ENCODE assay signal across 27 mouse cellular contexts in genomic region chr11:80553046-80553445, GRCm38 (mm10).
"Had no signal": no experiment of that assay in that cellular context is flagged by ENCODE, and none has a peak within 500 bp of the region (broad histone marks: within the 10 kb centered on the region; RNA-seq: fewer than 3 reads in every experiment).

No protein-coding gene starts in this region.

- DNase-seq: gastrocnemius, adult 2 months; gastrocnemius, postnatal 10 days; gastrocnemius, postnatal 25 days; heart, adult 18-20 months; heart, postnatal 10 days; heart, postnatal 36 days; kidney, adult 11 months; kidney, adult 2 months; kidney, adult 9 months; kidney, postnatal 14 days; kidney, postnatal 36 days; layer of hippocampus, adult 9-11 months; layer of hippocampus, postnatal 36 days; liver; liver, embryonic 13.5 days had no signal

- ATAC-seq: hindbrain, embryonic 16.5 days; intestine, embryonic 16.5 days had no signal

- H3K4me3 ChIP-seq: gastrocnemius, adult 2 months; heart, embryonic 10.5 days; heart, embryonic 12.5 days; hindbrain, embryonic 10.5 days; hindbrain, embryonic 12.5 days; kidney, embryonic 15.5 days; limb, embryonic 10.5 days; limb, embryonic 12.5 days; liver, embryonic 13.5 days had no signal

- H3K9ac ChIP-seq: heart, embryonic 12.5 days; hindbrain, embryonic 12.5 days; hindbrain, embryonic 14.5 days; kidney, embryonic 15.5 days; limb, embryonic 12.5 days; liver, embryonic 13.5 days had no signal

- H3K4me2 ChIP-seq: heart, embryonic 12.5 days; hindbrain, embryonic 12.5 days; hindbrain, embryonic 14.5 days; kidney, embryonic 15.5 days; limb, embryonic 12.5 days; liver, embryonic 11.5 days; liver, embryonic 13.5 days had no signal

- H3K4me1 ChIP-seq: heart, embryonic 10.5 days; heart, embryonic 12.5 days; kidney, embryonic 15.5 days; liver, embryonic 13.5 days had no signal

- H3K27me3 ChIP-seq: heart, embryonic 12.5 days; hindbrain, embryonic 12.5 days; kidney, embryonic 15.5 days; limb, embryonic 12.5 days; liver, embryonic 13.5 days had no signal

- H3K9me3 ChIP-seq: heart, embryonic 10.5 days; heart, embryonic 12.5 days; hindbrain, embryonic 10.5 days; hindbrain, embryonic 12.5 days; kidney, embryonic 15.5 days; limb, embryonic 10.5 days; limb, embryonic 12.5 days; liver, embryonic 13.5 days had no signal

- H3K27ac ChIP-seq: gastrocnemius, adult 2 months; heart, embryonic 10.5 days; hindbrain, embryonic 10.5 days; hindbrain, embryonic 12.5 days; hindbrain, embryonic 14.5 days; kidney, embryonic 15.5 days; kidney, postnatal 0 days; limb, embryonic 10.5 days; limb, embryonic 12.5 days; liver, embryonic 13.5 days had no signal

- H3K36me3 ChIP-seq: heart, embryonic 10.5 days; heart, embryonic 12.5 days; hindbrain, embryonic 10.5 days; hindbrain, embryonic 12.5 days; kidney, embryonic 15.5 days; limb, embryonic 10.5 days; limb, embryonic 12.5 days; liver, embryonic 13.5 days had no signal
